Mouse (Mus musculus): Measurements from ENCODE around the gene Rasal1. TPM values are rescaled to one million over a fixed set of nuclear protein-coding genes. Genes with fewer than 3 reads are reported as not detected.

The Rasal1 gene
- polyA plus RNA-seq, 1 experiment, result 2.0 TPM

- peak; percentile 32 for TF ChIP-seq CTCF (IDR thresholded peaks at IDR 0.05; ENCODE audit: low read depth, low read length)
- TF ChIP-seq POLR2A (IDR thresholded peaks at IDR 0.05; ENCODE audit: insufficient read depth, low read length), result no peak
- H3K9me3 ChIP-seq (replicated peaks; ENCODE audit: control insufficient read depth, insufficient read depth, low read length, poor library complexity, severe bottlenecking), result no peaks in the 10 kb centered on the region
- H3K27ac ChIP-seq (ENCODE audit: insufficient read depth, low read length), result no peak overlapping the region
- no peak overlapping the region for H3K4me3 ChIP-seq (ENCODE audit: low read depth, low read length)
- peaks cover 4% of the 10 kb centered on the region for H3K4me1 ChIP-seq (ENCODE audit: control insufficient read depth, insufficient read depth, low read length)
- no peak overlapping the region for H3K9ac ChIP-seq (ENCODE audit: low read depth, poor library complexity, severe bottlenecking)
- H3K27me3 ChIP-seq (ENCODE audit: control insufficient read depth, insufficient read depth, low read length, poor library complexity, severe bottlenecking), result no peaks in the 10 kb centered on the region
- no peaks in the 10 kb centered on the region for H3K36me3 ChIP-seq (ENCODE audit: control insufficient read depth, insufficient read depth, low read length, poor library complexity, severe bottlenecking)
Observed at GRCm38 (mm10) chr5:120656281-120656751, 7.7 kb downstream of the Rasal1 start.

GRCm38 (mm10) chr5:120660816-120661215, 12.2 kb downstream of the Rasal1 start:
- H3K27me3 ChIP-seq (ENCODE audit: control insufficient read depth, insufficient read depth, low read length, poor library complexity, severe bottlenecking), result no peaks in the 10 kb centered on the region
- H3K9me3 ChIP-seq (replicated peaks; ENCODE audit: control insufficient read depth, insufficient read depth, low read length, poor library complexity, severe bottlenecking), result no peaks in the 10 kb centered on the region
- TF ChIP-seq POLR2A (IDR thresholded peaks at IDR 0.05; ENCODE audit: insufficient read depth, low read length) (no peak), CTCF (IDR thresholded peaks at IDR 0.05; ENCODE audit: low read depth, low read length) (no peak)
- H3K4me3 ChIP-seq (ENCODE audit: low read depth, low read length), result no peak overlapping the region
- H3K9ac ChIP-seq (ENCODE audit: low read depth, poor library complexity, severe bottlenecking), result no peak overlapping the region
- H3K4me1 ChIP-seq (ENCODE audit: control insufficient read depth, insufficient read depth, low read length), result no peaks in the 10 kb centered on the region
- H3K27ac ChIP-seq (ENCODE audit: insufficient read depth, low read length), result no peak overlapping the region
- no peaks in the 10 kb centered on the region for H3K36me3 ChIP-seq (ENCODE audit: control insufficient read depth, insufficient read depth, low read length, poor library complexity, severe bottlenecking)

GRCm38 (mm10) chr5:120664888-120665287, 16.3 kb downstream of the Rasal1 start:
- TF ChIP-seq EP300 (IDR thresholded peaks at IDR 0.05; ENCODE audit: insufficient read depth, low read depth, low read length), result no peak
- peak; percentile 37 for TF ChIP-seq CTCF (IDR thresholded peaks at IDR 0.05; ENCODE audit: low read depth, low read length)
- H3K4me1 ChIP-seq (ENCODE audit: control insufficient read depth, insufficient read depth, low read length), result no peaks in the 10 kb centered on the region

GRCm38 (mm10) chr5:120668761-120669160, 20.1 kb downstream of the Rasal1 start:
- TF ChIP-seq EP300 (IDR thresholded peaks at IDR 0.05; ENCODE audit: insufficient read depth, low read depth, low read length), result no peak
- TF ChIP-seq CTCF (IDR thresholded peaks at IDR 0.05; ENCODE audit: low read depth, low read length), result no peak
- TF ChIP-seq POLR2A (IDR thresholded peaks at IDR 0.05; ENCODE audit: insufficient read depth, low read length), result no peak
- Histone ChIP-seq H3K36me3 (ENCODE audit: control insufficient read depth, insufficient read depth, low read length, poor library complexity, severe bottlenecking) (no peaks in the 10 kb centered on the region), H3K27ac (ENCODE audit: insufficient read depth, low read length) (no peak overlapping the region), H3K27me3 (ENCODE audit: control insufficient read depth, insufficient read depth, low read length, poor library complexity, severe bottlenecking) (no peaks in the 10 kb centered on the region), H3K9ac (ENCODE audit: low read depth, poor library complexity, severe bottlenecking) (no peak overlapping the region), H3K9me3 (replicated peaks; ENCODE audit: control insufficient read depth, insufficient read depth, low read length, poor library complexity, severe bottlenecking) (no peaks in the 10 kb centered on the region), H3K4me1 (ENCODE audit: control insufficient read depth, insufficient read depth, low read length) (no peaks in the 10 kb centered on the region), H3K4me3 (ENCODE audit: low read depth, low read length) (no peak overlapping the region)

More at GRCm38 (mm10) chr5:120664888-120665287, 16.3 kb downstream of the Rasal1 start:
- no peaks in the 10 kb centered on the region for H3K27me3 ChIP-seq (ENCODE audit: control insufficient read depth, insufficient read depth, low read length, poor library complexity, severe bottlenecking)
- no peaks in the 10 kb centered on the region for H3K36me3 ChIP-seq (ENCODE audit: control insufficient read depth, insufficient read depth, low read length, poor library complexity, severe bottlenecking)
- H3K4me3 ChIP-seq (ENCODE audit: low read depth, low read length), result no peak overlapping the region
- no peaks in the 10 kb centered on the region for H3K9me3 ChIP-seq (replicated peaks; ENCODE audit: control insufficient read depth, insufficient read depth, low read length, poor library complexity, severe bottlenecking)
- no peak overlapping the region for H3K9ac ChIP-seq (ENCODE audit: low read depth, poor library complexity, severe bottlenecking)
- no peak overlapping the region for H3K27ac ChIP-seq (ENCODE audit: insufficient read depth, low read length)

GRCm38 (mm10) chr5:120670132-120670531, 21.5 kb downstream of the Rasal1 start:
- Histone ChIP-seq H3K9me3 (replicated peaks; ENCODE audit: control insufficient read depth, insufficient read depth, low read length, poor library complexity, severe bottlenecking) (no peaks in the 10 kb centered on the region), H3K27me3 (ENCODE audit: control insufficient read depth, insufficient read depth, low read length, poor library complexity, severe bottlenecking) (no peaks in the 10 kb centered on the region), H3K4me1 (ENCODE audit: control insufficient read depth, insufficient read depth, low read length) (no peaks in the 10 kb centered on the region), H3K27ac (ENCODE audit: insufficient read depth, low read length) (no peak overlapping the region), H3K9ac (ENCODE audit: low read depth, poor library complexity, severe bottlenecking) (no peak overlapping the region), H3K36me3 (ENCODE audit: control insufficient read depth, insufficient read depth, low read length, poor library complexity, severe bottlenecking) (no peaks in the 10 kb centered on the region), H3K4me3 (ENCODE audit: low read depth, low read length) (no peak overlapping the region)
- TF ChIP-seq EP300 (IDR thresholded peaks at IDR 0.05; ENCODE audit: insufficient read depth, low read depth, low read length) (no peak), CTCF (IDR thresholded peaks at IDR 0.05; ENCODE audit: low read depth, low read length) (no peak)

- no peaks in the 10 kb centered on the region for H3K27me3 ChIP-seq (ENCODE audit: control insufficient read depth, insufficient read depth, low read length, poor library complexity, severe bottlenecking)
- no peak overlapping the region for H3K27ac ChIP-seq (ENCODE audit: insufficient read depth, low read length)
- H3K4me3 ChIP-seq (ENCODE audit: low read depth, low read length), result no peak overlapping the region
- no peak for TF ChIP-seq POLR2A (IDR thresholded peaks at IDR 0.05; ENCODE audit: insufficient read depth, low read length)
- no peak for TF ChIP-seq CTCF (IDR thresholded peaks at IDR 0.05; ENCODE audit: low read depth, low read length)
- TF ChIP-seq EP300 (IDR thresholded peaks at IDR 0.05; ENCODE audit: insufficient read depth, low read depth, low read length), result no peak
- no peaks in the 10 kb centered on the region for H3K4me1 ChIP-seq (ENCODE audit: control insufficient read depth, insufficient read depth, low read length)
- H3K9ac ChIP-seq (ENCODE audit: low read depth, poor library complexity, severe bottlenecking), result no peak overlapping the region
- H3K9me3 ChIP-seq (replicated peaks; ENCODE audit: control insufficient read depth, insufficient read depth, low read length, poor library complexity, severe bottlenecking), result no peaks in the 10 kb centered on the region
- H3K36me3 ChIP-seq (ENCODE audit: control insufficient read depth, insufficient read depth, low read length, poor library complexity, severe bottlenecking), result no peaks in the 10 kb centered on the region
Observed at GRCm38 (mm10) chr5:120671865-120672264, 23.3 kb downstream of the Rasal1 start.

All from ES-Bruce4 (cell line).